Mouse (Mus musculus): ENCODE results near the gene Gnmt. TPM values are rescaled to one million over a fixed set of nuclear protein-coding genes. Genes with fewer than 3 reads are reported as not detected.

Gene Gnmt
- polyA plus RNA-seq, 1 experiment: 12.0 TPM

DNA sequence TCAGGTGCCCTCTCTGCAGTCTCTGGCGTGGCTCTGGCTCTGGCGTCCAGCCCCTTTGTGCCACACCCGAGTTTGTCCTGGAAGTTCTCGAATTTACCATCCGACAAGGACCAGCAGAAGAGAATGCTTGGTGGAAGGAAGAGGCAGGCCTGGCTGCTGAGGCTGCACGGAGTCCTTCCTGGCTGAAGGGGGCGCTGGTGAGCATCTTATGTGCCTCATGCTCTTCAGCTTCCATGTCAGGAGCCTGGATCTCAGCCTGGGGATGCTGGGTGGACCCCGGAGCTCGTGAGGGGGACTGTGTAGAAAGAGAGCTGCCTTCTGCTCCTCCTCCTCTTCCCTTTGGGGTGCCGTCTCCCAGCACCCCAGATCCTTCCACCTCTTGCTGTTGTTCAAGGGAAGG lies 7.2 kb upstream of the Gnmt start:
- Histone ChIP-seq H3K27ac (ENCODE audit: insufficient read depth, low read length) (no peak overlapping the region), H3K27me3 (ENCODE audit: control insufficient read depth, insufficient read depth, low read length) (no peaks in the 10 kb centered on the region), H3K4me1 (ENCODE audit: control insufficient read depth, insufficient read depth, low read length) (no peaks in the 10 kb centered on the region), H3K4me3 (replicated peaks; ENCODE audit: insufficient read depth, low read depth, low read length) (no peak overlapping the region)
- 61% methylated on average over 10 of the region's 10 CpGs for WGBS
- DNase-seq: no peak
- TF ChIP-seq CTCF (IDR thresholded peaks at IDR 0.05; ENCODE audit: borderline replicate concordance, insufficient read depth, low read depth, low read length) (peak; percentile 35; the same call in 1 of the 2 replicates), POLR2A (IDR thresholded peaks at IDR 0.05; ENCODE audit: borderline replicate concordance, insufficient read depth, low read length) (no peak)

- 88% methylated on average over 7 of the region's 7 CpGs for whole genome bisulfite sequencing
- no peaks in the 10 kb centered on the region for H3K27me3 ChIP-seq (ENCODE audit: control insufficient read depth, insufficient read depth, low read length)
- TF ChIP-seq POLR2A (IDR thresholded peaks at IDR 0.05; ENCODE audit: borderline replicate concordance, insufficient read depth, low read length) (no peak), CTCF (IDR thresholded peaks at IDR 0.05; ENCODE audit: borderline replicate concordance, insufficient read depth, low read depth, low read length) (no peak)
- H3K4me3 ChIP-seq (replicated peaks; ENCODE audit: insufficient read depth, low read depth, low read length): no peak overlapping the region
- no peak overlapping the region for H3K27ac ChIP-seq (ENCODE audit: insufficient read depth, low read length)
- DNase-seq: no peak
- no peaks in the 10 kb centered on the region for H3K4me1 ChIP-seq (ENCODE audit: control insufficient read depth, insufficient read depth, low read length)
These were observed 6.3 kb upstream of the Gnmt start for GRCm38 (mm10) chr17:46735287-46735686.

DNA sequence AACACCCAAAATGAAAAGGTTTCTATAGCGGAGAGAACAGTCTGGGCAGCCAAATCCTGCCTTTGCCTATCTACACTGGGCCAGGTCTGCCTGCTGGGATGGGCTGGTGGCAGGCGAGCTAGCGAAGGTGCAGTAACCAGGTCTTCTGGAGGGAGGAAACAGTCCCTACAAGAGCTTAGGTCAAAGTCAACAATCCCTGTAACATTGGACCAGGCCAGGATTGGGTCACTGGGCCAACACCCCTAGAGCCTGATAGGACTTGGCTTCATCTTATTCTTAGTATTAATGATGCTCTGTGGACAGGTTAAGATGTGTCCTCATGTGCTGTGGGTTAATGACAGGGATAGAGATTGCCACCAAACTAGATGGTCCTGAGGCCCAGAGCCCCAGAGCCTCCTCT lies 5.1 kb upstream of the Gnmt start:
- Histone ChIP-seq H3K4me1 (ENCODE audit: control insufficient read depth, insufficient read depth, low read length) (peaks cover 4% of the 10 kb centered on the region; the same call in 1 of the 2 replicates), H3K27me3 (ENCODE audit: control insufficient read depth, insufficient read depth, low read length) (no peaks in the 10 kb centered on the region), H3K27ac (ENCODE audit: insufficient read depth, low read length) (no peak overlapping the region), H3K4me3 (replicated peaks; ENCODE audit: insufficient read depth, low read depth, low read length) (no peak overlapping the region)
- 97% methylated on average over 3 of the region's 3 CpGs for WGBS
- TF ChIP-seq POLR2A (IDR thresholded peaks at IDR 0.05; ENCODE audit: borderline replicate concordance, insufficient read depth, low read length): no peak
- no peak for TF ChIP-seq CTCF (IDR thresholded peaks at IDR 0.05; ENCODE audit: borderline replicate concordance, insufficient read depth, low read depth, low read length)
- DNase-seq: no peak

DNA sequence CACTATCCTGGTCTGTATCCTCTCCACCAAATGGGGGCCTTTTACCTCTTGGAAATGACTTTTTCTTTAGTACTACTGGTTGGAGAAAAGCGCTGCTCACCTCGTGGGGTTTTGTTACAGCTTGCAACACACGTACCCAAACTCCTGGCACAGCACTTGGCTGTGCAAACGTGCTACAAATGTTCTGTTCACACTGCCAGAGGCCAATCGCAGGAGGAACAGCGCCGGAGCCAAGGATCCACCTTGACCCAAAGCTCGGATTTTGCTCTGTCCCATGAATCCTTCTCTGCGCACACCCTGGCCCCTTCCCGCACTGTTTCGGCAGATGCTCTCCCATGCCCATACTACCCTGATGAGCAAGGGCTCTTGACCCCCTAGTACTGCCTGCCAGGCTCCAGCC lies 472 bp downstream of the Gnmt start:
- no peak for TF ChIP-seq CTCF (IDR thresholded peaks at IDR 0.05; ENCODE audit: borderline replicate concordance, insufficient read depth, low read depth, low read length)
- TF ChIP-seq POLR2A (IDR thresholded peaks at IDR 0.05; ENCODE audit: borderline replicate concordance, insufficient read depth, low read length): no peak
- Histone ChIP-seq H3K27me3 (ENCODE audit: control insufficient read depth, insufficient read depth, low read length) (no peaks in the 10 kb centered on the region), H3K27ac (ENCODE audit: insufficient read depth, low read length) (peak overlapping the region; percentile 72), H3K4me1 (ENCODE audit: control insufficient read depth, insufficient read depth, low read length) (peaks cover 28% of the 10 kb centered on the region), H3K4me3 (replicated peaks; ENCODE audit: insufficient read depth, low read depth, low read length) (peak overlapping the region; percentile 63)
- no peak for DNase-seq
- 28% methylated on average over 11 of the region's 11 CpGs for WGBS

- Histone ChIP-seq H3K4me3 (replicated peaks; ENCODE audit: insufficient read depth, low read depth, low read length) (no peak overlapping the region), H3K27ac (ENCODE audit: insufficient read depth, low read length) (no peak overlapping the region), H3K4me1 (ENCODE audit: control insufficient read depth, insufficient read depth, low read length) (peaks cover 28% of the 10 kb centered on the region), H3K27me3 (ENCODE audit: control insufficient read depth, insufficient read depth, low read length) (no peaks in the 10 kb centered on the region)
- DNase-seq: peak; percentile 34 to 48
- TF ChIP-seq POLR2A (IDR thresholded peaks at IDR 0.05; ENCODE audit: borderline replicate concordance, insufficient read depth, low read length) (no peak), CTCF (IDR thresholded peaks at IDR 0.05; ENCODE audit: borderline replicate concordance, insufficient read depth, low read depth, low read length) (peak; percentile 37; the same call in 1 of the 2 replicates)
- 52% methylated on average over 6 of the region's 6 CpGs for WGBS
These were observed 947 bp downstream of the Gnmt start for GRCm38 (mm10) chr17:46728021-46728420.

DNA sequence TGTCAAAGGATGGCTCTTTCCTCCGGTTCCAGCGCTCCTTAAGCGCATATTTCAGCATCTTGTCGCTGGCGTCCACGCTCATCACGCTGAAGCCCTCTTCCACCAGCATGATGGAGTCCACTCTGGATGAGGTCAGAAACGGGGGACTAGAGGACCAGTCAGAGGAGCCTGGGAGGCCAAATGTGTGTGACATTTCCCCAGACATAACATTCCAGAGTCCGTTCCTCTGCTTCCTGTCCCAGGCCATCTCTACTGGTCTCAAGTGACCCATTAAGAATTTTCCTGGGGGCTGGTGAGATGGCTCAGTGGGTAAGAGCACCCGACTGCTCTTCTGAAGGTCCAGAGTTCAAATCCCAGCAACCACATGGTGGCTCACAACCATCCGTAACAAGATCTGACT lies 1.7 kb downstream of the Gnmt start:
- no peak for DNase-seq
- peaks cover 28% of the 10 kb centered on the region for H3K4me1 ChIP-seq (ENCODE audit: control insufficient read depth, insufficient read depth, low read length)
- H3K4me3 ChIP-seq (replicated peaks; ENCODE audit: insufficient read depth, low read depth, low read length): no peak overlapping the region
- H3K27me3 ChIP-seq (ENCODE audit: control insufficient read depth, insufficient read depth, low read length): no peaks in the 10 kb centered on the region
- WGBS: 93% methylated on average over 11 of the region's 11 CpGs
- TF ChIP-seq POLR2A (IDR thresholded peaks at IDR 0.05; ENCODE audit: borderline replicate concordance, insufficient read depth, low read length) (no peak), CTCF (IDR thresholded peaks at IDR 0.05; ENCODE audit: borderline replicate concordance, insufficient read depth, low read depth, low read length) (no peak)
- H3K27ac ChIP-seq (ENCODE audit: insufficient read depth, low read length): no peak overlapping the region

DNA sequence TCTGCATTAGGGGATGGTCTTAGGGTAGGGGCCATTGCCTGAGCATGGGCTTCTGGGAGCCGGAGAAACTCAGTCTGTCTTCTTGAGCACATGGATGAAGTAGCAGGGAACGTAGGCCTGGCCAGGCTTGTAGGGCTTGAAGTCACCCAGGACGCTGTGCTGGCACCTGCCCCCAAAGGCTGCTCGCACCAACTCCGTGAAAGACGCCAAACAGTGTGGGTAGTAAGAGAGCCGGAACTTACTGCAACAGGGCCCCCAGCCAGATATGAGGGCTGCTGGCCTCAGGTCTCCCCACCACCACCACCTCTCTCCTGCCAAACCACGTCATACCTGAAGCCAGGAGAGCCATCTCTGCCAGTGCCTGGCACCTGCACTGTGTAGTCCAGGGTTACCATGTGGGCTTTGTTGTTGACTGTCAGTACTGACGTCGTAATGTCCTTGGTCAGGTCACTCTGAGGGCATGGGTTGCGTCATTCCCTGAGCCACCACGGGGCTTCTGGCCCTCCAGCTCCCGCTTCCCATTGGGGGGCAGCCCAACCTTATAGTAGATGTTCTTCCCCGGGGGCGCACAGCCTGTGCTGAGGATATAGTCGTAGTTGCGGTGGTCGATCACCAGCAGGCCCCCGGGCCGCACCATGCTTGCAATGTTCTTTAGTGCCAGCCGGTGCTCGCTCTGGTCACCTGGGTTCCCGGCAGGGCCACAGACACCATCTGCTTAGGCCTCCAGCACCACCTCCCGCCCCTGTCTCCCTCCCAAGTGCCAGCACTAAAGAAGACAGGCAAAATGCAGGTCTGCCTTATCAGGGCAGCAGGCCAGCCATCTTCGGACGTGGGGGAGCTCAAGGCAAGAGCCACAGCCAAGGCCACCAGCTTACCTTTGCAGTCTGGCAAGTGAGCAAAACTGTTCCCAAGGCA lies 3.0 kb downstream of the Gnmt start:
- TF ChIP-seq CTCF (IDR thresholded peaks at IDR 0.05; ENCODE audit: borderline replicate concordance, insufficient read depth, low read depth, low read length) (no peak), POLR2A (IDR thresholded peaks at IDR 0.05; ENCODE audit: borderline replicate concordance, insufficient read depth, low read length) (no peak)
- H3K4me1 ChIP-seq (ENCODE audit: control insufficient read depth, insufficient read depth, low read length): peaks cover 28% of the 10 kb centered on the region
- DNase-seq: peak; percentile 85 to 89
- peak overlapping the region; percentile 40 for H3K27ac ChIP-seq (ENCODE audit: insufficient read depth, low read length)
- no peaks in the 10 kb centered on the region for H3K27me3 ChIP-seq (ENCODE audit: control insufficient read depth, insufficient read depth, low read length)
- 14% methylated on average over 26 of the region's 26 CpGs for WGBS
- H3K4me3 ChIP-seq (replicated peaks; ENCODE audit: insufficient read depth, low read depth, low read length): no peak overlapping the region

- WGBS: 47% methylated on average over 9 of the region's 9 CpGs
- Histone ChIP-seq H3K27me3 (ENCODE audit: control insufficient read depth, insufficient read depth, low read length) (no peaks in the 10 kb centered on the region), H3K4me1 (ENCODE audit: control insufficient read depth, insufficient read depth, low read length) (peaks cover 28% of the 10 kb centered on the region), H3K27ac (ENCODE audit: insufficient read depth, low read length) (0 out of 2 replicates have a peak overlapping the region, but pooled peaks have one; percentile 40), H3K4me3 (replicated peaks; ENCODE audit: insufficient read depth, low read depth, low read length) (no peak overlapping the region)
- TF ChIP-seq POLR2A (IDR thresholded peaks at IDR 0.05; ENCODE audit: borderline replicate concordance, insufficient read depth, low read length) (no peak), CTCF (IDR thresholded peaks at IDR 0.05; ENCODE audit: borderline replicate concordance, insufficient read depth, low read depth, low read length) (peak; percentile 43; the same call in 1 of the 2 replicates)
- peak; percentile 38 to 55 for DNase-seq
These were observed 3.7 kb downstream of the Gnmt start for GRCm38 (mm10) chr17:46725273-46725672.

All from cerebellum, adult 2 months (tissue).